Mouse (Mus musculus) kidney, postnatal 25 days (tissue): Measurements from ENCODE around the gene Zbtb44.
A peak's percentile ranks its signal among the peaks of the same experiment; 100 is the strongest.

Experiments
- DNase-seq, 2 experiments: peaks; one replicate each; pipeline ENCODE4 v3.0.0; 2021; ENCODE audit warnings: mixed read lengths in 2 of 2

Gene Zbtb44

DNA sequence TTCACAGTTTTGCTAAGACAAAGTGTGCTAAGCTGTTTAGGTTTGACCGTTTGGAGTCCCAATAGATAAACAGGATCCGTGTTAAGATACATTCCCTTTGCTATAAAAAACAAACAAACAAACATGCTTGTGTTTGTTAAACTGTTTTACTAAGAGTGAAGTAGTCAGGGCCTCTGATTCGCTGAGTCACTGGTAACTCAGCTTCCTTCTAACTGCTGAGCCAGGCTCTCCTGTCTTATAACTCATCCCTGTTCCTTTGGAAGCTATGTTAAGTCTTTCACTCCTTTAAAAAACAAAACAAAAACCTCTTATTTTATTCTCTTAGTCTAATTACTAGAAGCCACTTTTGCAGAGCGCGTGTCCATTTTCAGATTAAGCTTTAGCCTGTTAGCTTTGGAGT lies 41.8 kb downstream of the Zbtb44 start:
- no peak for DNase-seq

DNA sequence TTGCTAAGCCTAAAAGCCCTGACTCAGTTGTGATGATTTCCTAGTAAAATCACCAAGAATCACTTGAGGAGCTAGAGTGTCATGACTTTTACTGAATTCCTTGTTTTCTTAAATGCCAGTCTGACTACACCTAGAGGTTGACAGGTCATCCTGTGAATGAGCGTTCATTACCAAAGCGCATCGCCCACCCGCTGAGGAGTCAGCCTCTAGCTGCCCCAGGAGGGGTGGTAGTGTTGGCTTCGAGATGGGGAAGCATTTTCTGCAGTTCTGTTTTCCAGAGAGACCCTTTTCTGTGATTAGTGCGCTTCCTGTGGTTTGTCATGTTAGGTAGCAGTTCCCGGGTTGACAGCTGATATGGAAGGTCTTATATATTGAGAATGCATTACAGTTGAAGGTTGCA lies 43.4 kb downstream of the Zbtb44 start:
- no peak for DNase-seq

DNA sequence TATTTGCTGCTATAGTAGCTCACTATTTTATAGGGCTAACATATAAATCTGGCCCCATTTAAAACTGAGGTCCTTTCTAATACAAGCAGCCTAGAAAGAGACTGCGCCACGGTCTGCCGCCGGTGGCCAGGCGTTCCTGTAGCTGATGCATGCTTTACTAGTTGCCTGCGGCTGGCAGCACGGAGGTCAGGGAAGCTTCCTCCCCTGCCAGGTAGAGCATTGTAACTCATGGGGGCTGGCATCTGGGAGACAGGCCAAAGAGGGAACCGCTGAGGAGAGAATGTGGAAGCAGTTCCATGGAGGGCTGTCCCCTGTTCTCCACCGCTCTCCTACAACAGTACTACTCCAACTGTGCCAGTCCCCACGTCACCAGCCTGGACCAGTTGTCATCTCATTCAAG lies 44.4 kb downstream of the Zbtb44 start:
- DNase-seq, result no peak

DNA sequence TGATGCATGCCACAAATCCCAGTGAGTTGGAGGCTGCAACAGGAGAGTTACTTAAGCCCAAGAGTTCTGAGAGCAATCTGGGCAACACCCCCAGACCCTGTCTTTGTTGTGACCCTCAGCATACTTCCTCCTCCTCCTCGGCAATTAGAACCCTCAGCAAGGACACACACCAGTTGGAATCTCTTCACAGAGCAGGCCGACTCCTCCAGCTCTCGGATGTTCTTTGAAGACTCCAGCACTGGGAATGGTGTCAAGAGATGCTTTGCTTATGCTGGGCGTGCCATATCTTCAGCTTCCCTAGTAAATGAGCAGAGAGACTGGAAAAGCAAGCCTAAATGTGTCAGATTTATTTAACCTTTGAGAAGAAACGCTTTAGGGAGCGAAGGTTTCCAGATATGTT lies 50.3 kb downstream of the Zbtb44 start:
- DNase-seq, result no peak

DNA sequence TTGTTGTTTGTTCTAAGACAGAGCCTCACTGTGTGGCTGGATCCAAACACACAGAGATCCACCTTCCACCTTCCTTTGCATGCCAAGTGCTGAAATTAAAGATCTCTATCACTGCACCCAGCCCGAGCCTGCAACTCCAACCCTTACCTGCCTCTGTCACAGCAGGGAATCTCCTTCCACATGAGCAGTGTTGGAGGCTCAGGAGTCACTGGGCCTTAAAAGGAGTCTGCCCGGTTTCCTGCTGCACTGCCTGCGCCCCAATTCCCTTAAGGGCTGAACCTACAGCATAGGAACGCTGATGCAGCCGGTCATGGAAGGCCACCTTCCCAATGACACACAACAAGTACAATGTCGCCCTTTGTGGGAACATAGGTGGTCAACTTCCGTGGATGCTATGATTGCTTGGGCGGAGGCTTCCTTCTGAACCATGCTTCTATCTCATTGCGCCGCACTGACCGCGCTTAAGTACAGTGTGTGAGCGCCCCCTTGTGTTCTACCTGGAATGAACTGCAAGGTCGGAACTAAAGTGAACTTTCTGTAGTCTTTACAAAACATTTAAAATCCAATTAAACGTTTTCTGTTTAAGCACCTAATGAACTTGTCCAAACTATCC lies 51.7 kb downstream of the Zbtb44 start:
- DNase-seq, result peak; percentile 78 to 87

DNA sequence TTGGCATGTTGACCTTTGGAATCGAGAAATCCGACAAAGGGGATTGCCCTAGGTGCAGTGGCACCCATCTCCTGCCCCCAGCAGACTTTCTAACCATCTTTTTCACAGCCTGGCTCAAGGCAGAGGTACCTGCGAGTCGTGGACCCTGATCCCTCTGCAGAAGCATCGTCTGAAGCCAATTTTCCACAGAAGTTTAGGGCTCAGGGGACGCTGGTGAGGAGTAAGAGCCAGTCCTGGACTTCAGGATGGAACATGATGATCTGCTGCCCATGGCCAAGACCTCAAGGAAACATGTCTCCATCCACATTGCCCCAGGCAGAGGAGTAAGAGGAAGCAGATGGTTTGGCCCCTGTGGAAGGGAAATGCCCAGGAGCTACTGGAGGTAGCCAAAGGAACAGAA lies 52.3 kb downstream of the Zbtb44 start:
- no peak for DNase-seq

DNA sequence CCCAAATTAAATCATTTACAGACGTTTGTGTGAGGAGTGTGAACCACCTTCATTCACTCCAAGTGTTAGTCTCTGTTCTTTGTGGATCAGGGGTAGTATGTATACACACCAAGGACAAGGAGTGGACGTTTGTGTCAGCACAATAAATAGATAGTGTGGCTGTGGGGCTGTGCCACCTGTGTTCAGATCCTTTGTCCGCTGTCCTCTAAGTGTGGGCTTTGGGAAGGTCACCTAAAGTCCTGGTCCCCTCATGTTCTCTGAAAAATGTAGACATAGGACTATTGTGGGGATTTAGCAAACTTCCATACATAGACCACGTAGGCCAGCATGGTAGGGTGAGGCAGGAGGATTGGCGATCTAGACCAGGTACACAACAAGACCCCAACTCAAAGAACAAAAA lies 55.1 kb downstream of the Zbtb44 start:
- DNase-seq, result no peak

DNA sequence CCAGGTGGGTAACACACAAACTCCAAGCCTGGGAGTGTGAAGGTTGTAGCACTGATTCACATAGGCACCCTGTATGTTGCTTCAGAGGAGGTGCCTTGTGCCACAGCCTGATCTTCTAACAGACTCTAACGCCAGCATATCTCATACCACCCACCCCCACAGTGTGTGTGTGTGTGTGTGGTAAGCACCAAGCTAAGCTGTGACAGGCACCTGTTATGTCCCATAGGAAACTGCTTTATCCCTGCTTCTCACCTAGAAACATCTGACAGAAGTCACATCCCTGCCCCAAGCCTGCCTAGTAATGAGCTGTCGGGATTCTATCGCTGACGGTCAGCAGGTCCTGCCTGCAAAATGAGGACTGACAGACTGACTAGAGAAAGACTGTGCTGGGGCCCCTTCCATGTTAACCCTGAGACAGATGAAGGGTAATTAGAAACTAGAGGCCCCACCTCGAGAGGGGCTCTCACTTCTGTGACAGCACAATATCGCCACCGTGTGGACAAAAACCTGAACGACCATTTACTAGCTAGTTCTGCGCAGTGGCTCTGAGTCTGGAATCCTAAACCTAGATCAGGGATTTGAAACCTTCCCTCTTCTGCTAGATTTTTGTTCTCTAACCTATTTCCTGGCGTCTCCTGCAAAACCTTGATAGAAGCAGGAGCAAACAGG lies 55.8 kb downstream of the Zbtb44 start:
- peak; percentile 55 to 84 for DNase-seq

DNA sequence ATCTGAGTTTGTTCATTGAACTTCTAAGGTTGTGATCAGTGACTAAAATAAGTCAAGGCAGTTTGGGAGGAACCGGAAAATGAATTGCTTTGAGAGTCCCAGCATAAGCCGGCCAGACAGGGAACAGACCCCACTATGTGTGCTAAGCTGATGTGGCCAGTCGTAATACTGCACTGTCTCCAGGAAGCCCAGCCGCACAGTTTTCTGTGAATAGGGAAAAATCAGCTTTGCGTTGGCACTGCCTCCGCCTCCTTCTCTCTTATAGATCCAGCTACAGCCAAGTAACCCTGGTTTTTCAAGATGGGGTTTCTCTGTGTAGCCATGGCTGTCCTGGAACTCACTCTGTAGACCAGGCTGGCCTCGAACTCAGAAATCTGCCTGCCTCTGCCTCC lies 56.3 kb downstream of the Zbtb44 start:
- DNase-seq, result no peak

DNA sequence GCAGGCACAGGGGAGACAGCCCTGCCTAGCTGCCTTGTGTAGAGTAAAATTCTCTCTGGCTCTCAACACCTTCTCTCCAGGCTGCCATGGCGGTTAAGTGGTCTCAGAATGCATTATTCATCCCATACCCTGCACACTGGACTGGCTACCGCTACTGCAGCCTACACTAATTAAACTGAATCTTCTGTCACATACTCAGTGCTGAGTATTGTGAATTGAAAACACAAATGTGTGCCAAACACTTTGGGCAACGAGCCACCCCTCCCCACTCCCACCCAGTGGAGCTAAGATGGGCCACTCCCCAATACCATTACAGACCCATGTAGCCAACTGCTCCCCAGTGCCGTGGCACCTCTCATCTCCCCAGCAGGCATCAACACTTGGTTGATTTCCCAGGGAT lies 57.0 kb downstream of the Zbtb44 start:
- no peak for DNase-seq

DNA sequence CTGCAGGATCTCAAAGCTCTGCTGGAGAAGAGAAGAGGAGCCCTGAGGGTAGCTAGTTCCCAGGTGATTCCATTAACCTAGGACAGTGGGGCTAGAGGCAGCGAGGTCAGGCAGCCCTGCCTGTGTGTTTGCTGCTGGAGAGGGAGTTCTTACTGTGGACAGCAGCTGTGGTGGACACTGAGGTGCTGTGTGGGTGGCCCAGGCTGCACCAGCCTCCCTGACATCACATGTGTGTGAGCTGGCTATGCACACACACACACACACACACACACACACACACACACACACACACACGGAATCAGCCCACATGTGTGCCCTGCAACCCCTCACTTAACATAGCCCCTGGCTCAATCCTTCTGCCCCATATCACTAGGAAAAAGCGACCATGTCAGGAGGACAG lies 57.7 kb downstream of the Zbtb44 start:
- peak in 1 of 2 experiments; percentile 18 for DNase-seq

DNA sequence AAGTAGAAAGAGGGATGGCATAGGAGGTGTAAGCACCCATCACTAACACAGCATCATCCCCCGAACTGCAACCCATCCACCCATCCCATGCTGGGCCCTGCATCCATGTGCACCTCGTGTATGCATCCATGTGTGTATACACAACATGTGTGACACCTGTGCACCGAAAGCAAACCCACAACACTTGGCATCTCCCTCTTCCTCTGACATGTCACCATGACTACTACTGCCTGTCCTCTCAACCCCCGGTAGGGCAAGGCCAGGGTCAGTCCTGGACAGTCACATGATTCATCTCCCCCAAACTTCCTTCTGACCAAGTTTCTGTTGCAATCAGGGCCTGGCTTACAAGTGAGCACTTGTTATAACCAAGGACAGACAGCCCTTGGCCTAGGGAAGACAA lies 58.4 kb downstream of the Zbtb44 start:
- peak in 1 of 2 experiments; percentile 31 for DNase-seq

DNA sequence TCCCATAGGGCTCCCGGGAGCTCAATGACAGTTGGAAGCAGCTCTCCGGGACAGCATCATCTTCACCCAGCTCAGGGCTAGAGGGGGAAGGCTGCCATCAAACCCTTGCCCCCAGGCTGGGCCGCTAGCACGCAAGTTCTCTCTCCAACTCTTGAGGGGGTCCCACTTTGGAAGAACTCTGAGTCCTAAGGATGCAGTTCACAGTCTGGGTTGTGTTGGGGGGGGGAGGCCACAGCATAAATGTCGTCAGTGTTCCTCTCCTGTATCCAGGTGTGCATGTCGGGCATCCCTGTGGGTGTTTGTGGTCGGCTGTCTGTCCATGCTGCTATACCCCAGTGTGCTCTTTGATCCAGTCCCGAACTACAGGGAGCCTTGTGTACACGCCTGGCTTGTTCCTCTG lies 59.1 kb downstream of the Zbtb44 start:
- no peak for DNase-seq

DNA sequence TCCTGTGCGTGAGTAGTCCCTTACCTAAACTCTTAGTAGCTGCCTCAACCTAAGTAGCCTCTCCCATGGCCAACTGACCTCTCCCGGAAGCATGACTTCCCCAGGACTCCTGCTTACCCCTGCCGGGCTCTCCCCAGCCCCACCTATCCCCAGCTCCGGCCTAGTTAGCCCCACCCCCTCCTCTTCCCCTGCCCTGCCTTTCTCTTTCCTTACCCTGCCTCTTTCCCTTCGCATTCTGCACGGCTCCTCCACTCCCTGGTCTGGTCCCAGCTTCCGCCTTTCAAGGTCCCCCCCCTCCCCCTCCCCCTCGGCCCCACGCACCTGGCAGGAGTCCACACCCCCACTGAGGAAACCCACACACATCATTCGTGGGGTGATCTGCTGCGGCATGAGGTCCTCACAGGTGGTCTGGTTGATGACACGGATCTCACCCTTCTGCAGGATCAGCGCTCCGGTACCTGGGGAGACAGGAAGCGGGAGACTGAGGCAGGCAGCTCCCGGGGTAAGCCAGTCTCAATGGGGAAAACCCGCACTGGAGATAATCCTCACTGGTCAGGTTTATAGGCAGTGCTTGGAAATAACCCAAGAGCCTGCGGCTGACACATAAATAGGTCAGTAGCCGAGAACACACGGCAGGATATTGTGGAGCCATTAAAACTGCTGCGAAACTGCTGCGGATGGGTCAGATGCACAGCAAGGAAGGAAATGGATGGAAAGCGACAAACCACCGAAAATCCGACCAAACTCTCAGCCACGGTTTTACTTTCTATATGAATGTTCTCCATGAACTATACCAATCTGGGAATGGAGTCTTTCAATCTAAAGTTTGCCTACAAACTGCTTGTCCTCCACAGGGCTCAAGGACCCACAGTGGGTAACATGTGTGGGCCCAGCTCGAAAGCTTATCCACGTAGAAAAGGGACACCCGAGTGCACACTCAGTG lies 59.9 kb downstream of the Zbtb44 start:
- DNase-seq, result no peak

DNA sequence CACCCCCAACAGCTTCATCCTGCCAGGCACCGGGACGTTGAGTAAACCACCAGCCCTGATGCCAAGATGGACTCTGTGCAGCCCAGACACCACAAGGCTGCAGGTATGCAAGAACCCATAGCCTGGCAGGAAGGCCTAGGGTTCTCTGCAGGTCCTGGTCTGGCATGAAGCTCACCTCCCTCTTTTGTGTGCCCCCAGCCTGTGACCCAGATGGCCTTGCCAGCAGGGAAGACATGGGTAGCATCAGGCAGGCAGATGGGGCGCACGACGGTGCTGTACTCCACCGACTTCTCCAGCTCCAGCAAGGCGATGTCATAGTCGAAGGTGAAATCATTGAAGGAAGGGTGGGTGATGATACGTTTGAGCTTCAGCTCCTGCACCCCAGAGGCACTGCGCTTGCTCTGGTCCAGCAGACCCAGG lies 60.7 kb downstream of the Zbtb44 start:
- DNase-seq, result no peak

DNA sequence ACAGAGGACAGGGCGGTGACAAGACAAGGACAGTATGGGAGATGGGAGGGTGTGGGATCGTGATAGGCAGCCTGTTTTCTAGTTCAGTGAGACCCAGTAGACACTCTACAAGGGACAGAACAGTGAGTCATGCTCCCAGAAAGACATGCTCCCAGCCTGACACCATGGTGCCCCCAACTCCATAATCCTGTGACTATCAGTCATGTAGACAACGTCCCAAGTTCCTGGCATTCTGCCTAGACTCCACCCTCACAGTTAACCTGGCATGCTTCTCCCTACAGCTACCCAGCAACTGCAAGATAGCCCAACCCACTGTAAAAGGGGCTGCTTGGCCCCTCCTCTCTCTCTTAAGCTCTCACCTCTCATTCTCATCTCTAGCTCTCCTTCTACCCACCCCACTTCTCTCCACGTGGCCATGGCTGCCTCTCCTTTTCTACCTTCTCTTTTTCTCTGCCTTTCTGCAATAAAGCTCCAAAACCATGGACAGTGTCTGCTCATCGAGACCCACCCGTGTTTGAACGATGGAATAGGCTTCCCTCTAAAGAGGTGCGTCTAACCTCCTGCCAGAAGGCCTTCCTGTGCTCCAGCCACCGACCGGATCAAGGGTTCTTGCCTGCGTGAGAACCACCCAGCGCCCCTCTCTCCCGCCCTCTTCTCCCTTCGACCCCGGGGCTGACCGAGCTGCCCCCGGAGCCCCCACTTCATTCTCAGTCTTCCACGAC lies 61.8 kb downstream of the Zbtb44 start:
- no peak for DNase-seq

DNA sequence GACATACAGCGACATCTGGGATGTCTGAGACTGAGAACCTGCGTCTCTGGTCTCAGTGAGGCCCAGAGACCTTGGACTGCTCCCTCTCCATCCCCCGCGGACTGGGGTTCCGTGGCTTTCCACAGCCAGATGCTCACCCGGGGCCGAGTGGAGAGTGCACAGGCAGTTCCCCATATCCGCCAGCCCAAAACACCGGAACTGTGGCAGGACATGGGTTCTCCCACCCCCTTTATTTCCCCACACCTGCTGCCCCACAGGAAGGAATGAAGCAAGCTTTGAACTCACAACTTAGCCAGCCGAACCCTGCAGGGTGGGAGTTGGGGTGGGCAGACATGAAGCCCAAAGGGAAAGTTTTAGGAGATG lies 62.4 kb downstream of the Zbtb44 start:
- no peak for DNase-seq

DNA sequence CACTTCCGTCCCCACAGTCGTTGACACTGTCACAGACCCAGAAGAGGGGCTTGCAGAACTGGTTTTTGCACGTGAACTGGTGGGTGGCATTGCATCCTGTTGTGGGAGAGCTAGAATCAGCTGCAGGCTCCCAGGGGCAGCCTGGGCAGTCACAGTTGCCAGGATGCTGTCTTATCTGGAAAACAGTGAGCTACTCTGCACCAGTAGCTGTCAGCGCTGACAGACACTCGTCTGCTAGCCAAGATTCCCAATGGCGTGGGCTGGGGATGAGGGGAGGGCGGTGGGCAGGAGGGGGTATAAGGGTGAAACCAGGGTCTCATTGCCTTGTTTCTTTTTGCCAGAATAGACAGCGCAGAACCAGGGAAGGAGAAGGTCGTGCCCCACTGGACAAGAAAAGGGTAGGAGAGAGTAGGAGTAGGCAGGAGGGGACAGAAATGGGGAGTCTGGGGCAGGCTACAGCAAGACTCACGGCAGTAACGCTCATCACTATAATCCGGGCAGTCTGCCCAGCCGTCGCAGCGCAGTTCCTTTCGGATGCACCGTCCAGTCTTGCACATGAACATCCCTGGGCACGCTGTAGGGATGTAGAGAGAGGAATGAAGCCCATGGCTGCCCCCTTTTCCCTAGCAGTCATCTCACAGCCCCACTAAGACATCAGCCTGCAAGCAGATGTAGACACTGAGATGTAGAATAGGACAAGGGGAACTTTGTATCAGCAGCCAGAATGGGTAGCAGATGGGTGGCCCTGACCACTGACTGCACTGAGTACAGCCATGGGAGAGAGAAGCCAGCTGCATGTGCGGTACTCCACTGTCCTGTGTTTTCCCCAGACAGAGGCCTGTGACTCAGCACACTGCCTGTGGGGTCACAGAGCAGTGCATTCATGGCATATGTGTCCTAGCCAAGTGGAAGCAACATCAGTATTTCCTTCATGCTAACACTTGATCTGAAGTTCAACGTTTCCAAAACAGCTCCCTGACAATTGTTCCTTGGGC lies 66.9 kb downstream of the Zbtb44 start:
- DNase-seq, result peak in 1 of 2 experiments; percentile 28

DNA sequence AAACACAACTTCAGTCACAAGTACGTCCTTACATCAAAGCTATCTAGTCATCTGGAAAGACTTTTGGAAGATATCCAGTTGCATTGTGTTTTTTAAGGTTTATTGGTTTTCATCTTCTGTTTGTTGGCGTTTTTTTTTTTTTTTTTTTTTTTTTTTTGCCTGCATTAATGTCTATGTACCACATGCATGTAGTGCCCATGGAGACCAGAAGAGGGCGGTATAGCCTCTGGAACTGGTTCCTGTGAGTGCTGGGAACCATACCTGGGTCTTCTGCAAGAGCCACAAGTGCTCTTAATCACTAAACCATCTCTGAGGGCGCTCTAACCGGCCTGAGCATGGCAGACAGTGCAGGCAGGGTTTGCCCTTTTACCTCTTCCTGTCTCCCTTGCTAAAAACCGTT lies 67.7 kb downstream of the Zbtb44 start:
- peak; percentile 21 to 25 for DNase-seq

DNA sequence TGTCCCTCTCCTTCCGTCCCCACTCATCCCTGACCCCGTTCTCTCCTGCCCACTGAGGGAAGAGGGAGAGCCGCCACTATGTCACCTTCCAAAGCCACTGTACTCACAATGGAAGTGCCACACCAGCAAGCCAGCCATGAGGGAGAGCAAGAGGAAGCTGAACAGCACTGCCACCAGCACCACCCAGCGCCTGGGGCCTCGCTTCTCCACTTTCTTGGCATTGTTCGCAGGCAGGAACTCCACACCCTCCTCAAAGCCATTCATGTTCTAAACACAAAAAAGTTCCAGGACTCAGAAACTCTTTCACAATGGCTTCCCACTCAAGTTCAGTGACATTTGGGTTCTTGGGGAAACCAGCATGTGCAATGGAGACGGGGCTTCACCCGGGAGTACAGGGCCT lies 78.0 kb downstream of the Zbtb44 start:
- peak in 1 of 2 experiments; percentile 30 for DNase-seq

DNA sequence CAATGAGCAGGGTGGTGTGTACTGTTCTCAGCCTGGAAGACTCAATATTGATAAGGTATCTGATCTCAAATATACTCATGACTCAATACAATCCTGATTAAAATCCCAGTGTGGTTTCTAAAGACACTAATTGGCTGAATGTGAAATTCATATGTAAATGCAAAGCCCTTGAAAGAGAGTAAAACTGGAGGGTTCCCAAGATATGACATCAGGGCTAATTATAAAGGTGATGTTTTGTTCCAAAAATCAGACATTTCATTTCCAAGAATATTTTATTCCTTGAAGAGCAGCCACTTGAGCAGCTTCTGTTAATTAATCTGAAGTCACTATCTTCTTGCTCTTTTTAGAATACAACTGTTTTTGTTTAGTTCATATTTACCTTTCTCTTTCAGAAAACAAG lies 85.1 kb downstream of the Zbtb44 start:
- no peak for DNase-seq

DNA sequence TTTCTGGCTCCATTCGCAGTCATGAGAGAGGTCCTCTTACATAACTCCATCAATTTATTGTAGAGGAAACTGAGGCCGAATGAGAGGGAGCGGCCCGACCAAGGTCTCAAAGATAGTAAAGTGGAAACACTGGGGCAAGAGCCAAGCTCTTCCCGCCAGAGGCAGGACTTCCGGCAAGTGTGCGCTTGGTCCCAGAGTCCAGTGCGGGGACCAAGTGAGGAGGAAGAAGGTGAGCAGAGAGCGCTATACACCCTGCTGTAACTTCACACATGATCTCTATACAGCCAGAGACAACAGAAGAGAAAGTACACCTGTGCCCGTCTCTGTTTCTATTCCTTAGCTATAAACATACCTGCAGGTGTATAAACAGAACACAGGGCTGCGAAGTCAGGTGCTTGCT lies 86.6 kb downstream of the Zbtb44 start:
- no peak for DNase-seq
